Mouse (Mus musculus) limb, embryonic 12.5 days (tissue): ENCODE data around the gene Smc6. TPM values are rescaled to one million over a fixed set of nuclear protein-coding genes. Genes with fewer than 3 reads are reported as not detected.

Source experiments
- ATAC-seq: fragments of 200-750 bp; cut with Nextera tagmentation; 2 replicates; pipeline ENCODE4 v1.8.0; 2017; ENCODE audit warnings: low read depth, moderate TSS enrichment; ENCODE audit not compliant: insufficient number of reproducible peaks, insufficient read depth, low FRiP score, low TSS enrichment
- H3K27ac ChIP-seq: fragments of 300-500 bp; sonication (generic); 2 replicates; pipeline ENCODE4 v1.5.1; 2016; ENCODE audit warnings: mild to moderate bottlenecking, moderate library complexity
- H3K27me3 ChIP-seq: fragments of 300-500 bp; sonication (generic); 2 replicates; pipeline ENCODE4 v1.6.1; 2016; ENCODE audit warnings: mild to moderate bottlenecking, moderate library complexity
- H3K36me3 ChIP-seq: fragments of 300-500 bp; sonication (generic); 2 replicates; pipeline ENCODE4 v1.6.1; 2016; ENCODE audit warnings: mild to moderate bottlenecking, moderate library complexity
- H3K4me1 ChIP-seq: fragments of 300-500 bp; sonication (generic); replicated peaks from 2 replicates; pipeline ENCODE4 v1.6.1; 2016
- H3K4me2 ChIP-seq: fragments of 300-500 bp; sonication (generic); 2 replicates; pipeline ENCODE4 v1.6.1; 2016; ENCODE audit warnings: mild to moderate bottlenecking, moderate library complexity
- H3K4me3 ChIP-seq: fragments of 300-500 bp; sonication (generic); replicated peaks from 2 replicates; pipeline ENCODE4 v1.5.1; 2016; ENCODE audit warnings: mild to moderate bottlenecking
- H3K9ac ChIP-seq: fragments of 300-500 bp; sonication (generic); replicated peaks from 2 replicates; pipeline ENCODE4 v1.6.1; 2016; ENCODE audit warnings: mild to moderate bottlenecking, moderate library complexity
- H3K9me3 ChIP-seq: fragments of 300-500 bp; sonication (generic); 2 replicates; pipeline ENCODE4 v1.6.1; 2016; ENCODE audit warnings: mild to moderate bottlenecking, moderate library complexity
- WGBS: fragments of 180-500 bp; shearing (Covaris S2); methylation state at CpG from one replicate; pipeline ENCODE4 v1.1.7; 2016; 5-methylcytosine and 5-hydroxymethylcytosine counted together
- polyA plus RNA-seq: library from polyadenylated mRNA; unstranded; fragments of >200 nt; fragmentation: Nextera tagmentation; extraction: Ambion mirVana; gene quantifications from 2 replicates; pipeline ENCODE4 v1.2.1, GENCODE M21; 2016

The Smc6 gene
- polyA plus RNA-seq, 1 experiment from 2014 or later, result 158 TPM

DNA sequence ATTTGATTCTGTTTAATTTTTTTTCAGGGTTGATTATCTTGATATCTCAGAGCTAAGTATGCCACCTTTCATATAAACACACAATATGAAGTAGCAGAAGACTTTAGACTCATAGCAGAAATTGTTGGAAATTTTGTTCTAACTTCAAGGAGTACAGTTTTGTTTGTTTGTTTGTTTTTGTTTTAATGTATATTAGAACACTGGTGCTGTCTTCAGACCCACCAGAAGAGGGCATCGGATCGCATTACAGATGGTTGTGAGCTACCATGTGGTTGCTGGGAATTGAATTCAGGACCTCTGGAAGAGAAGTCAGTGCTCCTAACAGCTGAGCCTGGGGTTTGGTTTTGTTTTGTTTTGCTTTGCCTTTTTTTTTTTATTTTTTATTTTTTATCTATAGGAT is 20.7 kb downstream of the Smc6 start:
- WGBS, result 98% methylated on average over 2 of the region's 2 CpGs
- H3K9ac ChIP-seq, result no peak overlapping the region
- no peaks in the 10 kb centered on the region for H3K27me3 ChIP-seq
- H3K27ac ChIP-seq, result no peak overlapping the region
- ATAC-seq, result no peak
- H3K36me3 ChIP-seq, result peaks cover 80% of the 10 kb centered on the region
- no peaks in the 10 kb centered on the region for H3K9me3 ChIP-seq
- H3K4me1 ChIP-seq, result no peaks in the 10 kb centered on the region
- H3K4me3 ChIP-seq, result no peak overlapping the region
- no peak overlapping the region for H3K4me2 ChIP-seq

DNA sequence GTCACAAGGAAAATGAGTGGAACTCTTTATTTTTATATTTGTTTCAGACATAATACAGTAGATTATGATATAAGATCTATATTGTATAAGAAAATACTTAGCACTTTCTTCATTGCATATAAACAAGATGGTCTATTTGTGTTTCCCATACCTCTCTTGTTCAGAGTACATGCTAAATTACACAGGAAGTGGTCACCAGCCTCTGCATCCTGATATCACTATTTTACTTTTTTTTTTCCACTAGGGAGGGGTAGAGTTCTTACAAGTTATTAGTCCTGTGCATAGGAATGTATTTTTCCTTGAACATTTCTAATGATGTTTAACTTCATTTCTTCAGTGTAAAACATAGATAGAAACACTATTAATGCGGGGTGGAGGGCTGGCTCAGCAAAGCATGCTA is 35.2 kb downstream of the Smc6 start:
- 97% methylated on average over 1 of the region's 1 CpGs for WGBS

DNA sequence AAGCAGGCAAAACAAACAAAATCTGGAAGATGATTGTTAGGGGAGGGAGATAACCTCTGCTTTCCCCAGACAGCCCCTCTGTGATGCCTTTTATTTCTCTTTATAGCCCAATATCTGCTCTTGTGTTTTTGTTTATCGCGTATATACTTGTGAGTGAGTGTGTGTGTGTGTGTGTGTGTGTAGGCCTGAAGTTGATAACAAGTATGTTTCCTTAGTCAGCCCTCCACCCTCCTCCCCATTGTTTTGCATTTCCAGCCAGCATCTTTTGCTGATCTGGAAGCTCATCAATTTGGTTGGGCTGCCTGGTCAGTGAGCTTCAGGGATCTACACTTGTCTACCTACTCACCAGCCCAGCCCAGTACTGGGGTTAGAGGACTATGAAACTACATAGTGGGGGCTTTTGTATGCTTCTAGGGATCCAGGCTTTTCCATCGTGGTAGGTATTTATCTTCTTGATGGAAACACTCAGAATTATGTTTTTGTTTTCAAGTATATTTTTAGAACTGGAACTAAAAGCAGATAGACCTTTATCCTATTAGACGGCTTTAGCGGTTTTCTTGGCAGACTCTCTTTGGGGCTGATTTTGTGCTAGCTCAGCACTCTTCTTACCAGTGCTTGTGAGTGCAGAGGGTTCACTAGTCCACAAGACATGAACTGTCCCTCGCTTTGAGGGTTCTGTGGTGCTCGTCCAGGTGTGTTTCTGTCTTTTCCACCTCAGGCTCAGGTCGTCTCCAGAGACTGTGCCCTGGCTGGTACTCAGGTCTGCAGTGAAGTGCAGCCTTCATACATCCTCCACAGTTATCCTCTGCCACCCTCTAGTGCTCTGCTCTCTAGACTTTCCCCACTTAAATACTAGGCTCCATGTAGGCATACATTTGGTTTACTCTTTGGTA is 41.3 kb downstream of the Smc6 start:
- 92% methylated on average over 8 of the region's 8 CpGs for WGBS
- Histone ChIP-seq H3K9ac (no peak overlapping the region), H3K9me3 (no peaks in the 10 kb centered on the region), H3K4me1 (no peaks in the 10 kb centered on the region), H3K36me3 (peaks cover 78% of the 10 kb centered on the region), H3K4me3 (no peak overlapping the region), H3K4me2 (no peak overlapping the region), H3K27me3 (no peaks in the 10 kb centered on the region), H3K27ac (no peak overlapping the region)
- ATAC-seq, result no peak

More for the DNA sequence above, 35.2 kb downstream of the Smc6 start:
- Histone ChIP-seq H3K27me3 (no peaks in the 10 kb centered on the region), H3K9me3 (no peaks in the 10 kb centered on the region), H3K27ac (no peak overlapping the region), H3K4me3 (no peak overlapping the region), H3K9ac (no peak overlapping the region), H3K4me1 (no peaks in the 10 kb centered on the region), H3K36me3 (peaks cover 79% of the 10 kb centered on the region), H3K4me2 (no peak overlapping the region)
- no peak for ATAC-seq

DNA sequence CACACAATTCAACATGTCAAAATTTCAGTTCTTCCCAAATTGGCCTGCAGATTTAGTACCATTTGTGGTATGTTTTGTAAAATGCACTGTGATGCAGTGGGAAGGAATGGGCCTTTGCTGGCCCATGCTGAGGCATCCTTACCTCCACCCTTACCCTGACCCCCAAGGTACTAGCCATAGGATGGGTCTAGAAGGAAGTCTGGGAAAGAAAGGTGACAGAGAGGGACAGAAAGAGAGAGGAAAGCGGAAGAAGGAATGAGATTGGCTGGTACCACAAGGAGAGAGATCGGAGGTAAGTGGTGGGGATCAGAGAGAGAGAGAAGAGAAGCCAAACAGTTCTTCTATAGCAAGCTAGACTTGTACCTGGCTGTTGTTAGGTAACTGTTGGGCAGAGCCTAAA is 45.4 kb downstream of the Smc6 start:
- 93% methylated on average over 2 of the region's 2 CpGs for WGBS
- H3K4me2 ChIP-seq, result no peak overlapping the region
- H3K9me3 ChIP-seq, result no peaks in the 10 kb centered on the region
- ATAC-seq, result no peak
- no peaks in the 10 kb centered on the region for H3K27me3 ChIP-seq
- H3K36me3 ChIP-seq, result peaks cover 73% of the 10 kb centered on the region
- H3K27ac ChIP-seq, result no peak overlapping the region
- no peak overlapping the region for H3K9ac ChIP-seq
- no peaks in the 10 kb centered on the region for H3K4me1 ChIP-seq
- no peak overlapping the region for H3K4me3 ChIP-seq

DNA sequence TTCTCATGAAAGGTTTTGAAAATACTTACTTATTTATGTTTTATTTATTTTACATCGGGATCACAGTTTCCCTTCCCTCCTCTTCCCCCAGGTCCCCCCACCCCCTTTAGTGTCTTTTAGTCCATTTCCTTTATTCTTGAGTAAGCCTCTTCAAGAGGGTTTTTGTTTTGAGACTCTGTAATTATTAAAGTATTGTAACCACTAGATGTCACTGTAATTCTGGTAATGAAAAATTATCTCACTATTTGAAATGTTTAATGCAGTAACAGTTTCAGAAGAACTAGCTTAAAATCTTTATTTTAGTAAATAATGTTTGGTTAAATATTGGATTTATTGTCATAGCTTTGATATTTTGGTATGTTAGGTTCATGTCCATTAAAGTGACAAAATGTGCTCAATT is 48.2 kb downstream of the Smc6 start:
- H3K4me2 ChIP-seq, result no peak overlapping the region
- 88% methylated on average over 1 of the region's 1 CpGs for WGBS
- no peak overlapping the region for H3K4me3 ChIP-seq
- no peak for ATAC-seq
- no peak overlapping the region for H3K9ac ChIP-seq
- peaks cover 68% of the 10 kb centered on the region for H3K36me3 ChIP-seq
- H3K27me3 ChIP-seq, result no peaks in the 10 kb centered on the region
- no peak overlapping the region for H3K27ac ChIP-seq
- no peaks in the 10 kb centered on the region for H3K4me1 ChIP-seq
- no peaks in the 10 kb centered on the region for H3K9me3 ChIP-seq

DNA sequence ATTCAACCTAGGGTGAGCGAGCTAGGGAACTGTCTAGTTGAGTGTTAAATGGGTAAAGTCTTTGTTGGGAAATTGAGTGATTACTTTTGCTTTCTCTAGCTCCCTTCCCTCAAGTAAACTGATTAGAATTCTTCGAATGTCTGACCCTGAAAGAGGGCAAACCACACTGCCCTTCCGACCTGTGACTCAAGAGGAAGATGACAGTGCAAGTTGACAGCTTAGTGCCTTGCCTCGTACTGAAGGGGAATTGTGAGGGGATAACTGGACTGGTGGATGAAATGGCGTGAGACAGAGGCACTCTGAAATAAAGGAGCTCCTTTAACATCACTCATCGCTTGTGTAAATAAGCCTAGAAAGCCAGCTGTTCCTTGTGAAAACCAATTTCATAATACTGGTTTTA is 52.0 kb downstream of the Smc6 start:
- H3K4me3 ChIP-seq, result no peak overlapping the region
- H3K27me3 ChIP-seq, result no peaks in the 10 kb centered on the region
- no peak overlapping the region for H3K9ac ChIP-seq
- H3K36me3 ChIP-seq, result peaks cover 42% of the 10 kb centered on the region
- H3K4me2 ChIP-seq, result no peak overlapping the region
- no peak for ATAC-seq
- no peak overlapping the region for H3K27ac ChIP-seq
- 75% methylated on average over 6 of the region's 6 CpGs for whole genome bisulfite sequencing
- H3K4me1 ChIP-seq, result no peaks in the 10 kb centered on the region
- no peaks in the 10 kb centered on the region for H3K9me3 ChIP-seq

DNA sequence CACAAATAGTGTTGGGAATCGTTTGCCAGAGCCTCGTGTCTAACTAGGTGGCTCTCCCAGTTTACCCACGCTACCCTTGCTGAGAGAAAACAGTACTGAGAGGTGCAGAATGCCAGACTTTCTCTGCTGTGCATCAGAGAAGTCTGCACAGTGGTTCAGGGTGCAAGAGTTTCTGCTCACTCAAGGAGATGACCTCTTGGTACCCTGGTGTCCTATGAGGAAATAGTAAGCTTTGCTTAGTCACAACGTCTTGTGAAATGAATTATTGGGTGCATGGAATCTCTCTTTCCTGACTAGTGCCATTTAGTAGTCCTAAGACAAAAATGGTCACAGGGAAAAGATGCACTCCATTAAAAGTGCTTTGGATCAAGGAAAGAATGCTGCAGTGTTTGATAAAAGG is 58.8 kb downstream of the Smc6 start:
- no peaks in the 10 kb centered on the region for H3K9me3 ChIP-seq
- H3K4me2 ChIP-seq, result no peak overlapping the region
- H3K4me3 ChIP-seq, result no peak overlapping the region
- ATAC-seq, result no peak
- no peak overlapping the region for H3K27ac ChIP-seq
- 46% methylated on average over 4 of the region's 4 CpGs for WGBS
- H3K4me1 ChIP-seq, result no peaks in the 10 kb centered on the region
- H3K36me3 ChIP-seq, result no peaks in the 10 kb centered on the region
- no peak overlapping the region for H3K9ac ChIP-seq
- no peaks in the 10 kb centered on the region for H3K27me3 ChIP-seq

DNA sequence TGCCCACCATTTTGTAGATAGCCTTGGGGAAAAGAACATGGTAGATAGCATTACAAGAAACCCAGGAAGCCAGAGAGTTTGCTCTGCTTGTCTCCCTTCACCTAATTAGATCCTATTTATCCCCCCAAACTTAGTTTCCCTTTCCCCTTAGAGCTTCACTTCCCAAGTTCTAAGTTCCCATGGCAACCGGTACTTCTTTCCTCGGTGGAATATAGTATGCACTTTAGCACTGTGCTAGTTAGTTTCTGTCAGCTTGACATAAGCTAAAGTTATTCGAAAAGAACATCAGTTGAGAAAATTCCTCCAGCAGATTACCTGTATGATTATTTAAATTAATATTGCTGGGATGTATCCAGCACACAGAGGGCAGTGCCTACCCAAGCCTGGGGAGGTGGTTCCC is 60.8 kb downstream of the Smc6 start:
- Histone ChIP-seq H3K4me2 (no peak overlapping the region), H3K36me3 (no peaks in the 10 kb centered on the region), H3K4me3 (no peak overlapping the region), H3K27me3 (no peaks in the 10 kb centered on the region), H3K9me3 (no peaks in the 10 kb centered on the region; the same call in 1 of the 2 replicates), H3K9ac (no peak overlapping the region), H3K27ac (no peak overlapping the region), H3K4me1 (no peaks in the 10 kb centered on the region)
- no peak for ATAC-seq
- WGBS, result 86% methylated on average over 3 of the region's 3 CpGs

DNA sequence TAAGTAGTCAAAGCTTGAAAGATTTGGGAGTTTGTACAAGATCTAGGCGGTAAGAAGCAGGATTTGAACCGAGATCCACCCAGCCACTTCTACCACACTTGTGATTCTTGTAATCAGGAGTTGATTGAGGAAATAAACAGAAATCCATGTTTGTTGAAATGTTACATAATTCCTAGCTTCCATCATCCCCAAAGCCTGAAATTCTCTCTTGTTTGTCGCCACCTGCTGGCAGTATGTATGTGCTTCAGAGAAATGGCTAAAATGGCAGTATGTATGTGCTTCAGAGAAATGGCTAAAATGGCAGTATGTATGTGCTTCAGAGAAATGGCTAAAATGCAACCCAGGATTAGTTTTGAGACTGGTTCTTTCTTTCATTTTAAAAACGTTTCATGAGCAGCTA is 71.2 kb downstream of the Smc6 start:
- no peak for ATAC-seq
- Histone ChIP-seq H3K27me3 (no peaks in the 10 kb centered on the region), H3K9ac (no peak overlapping the region), H3K9me3 (no peaks in the 10 kb centered on the region), H3K4me1 (no peaks in the 10 kb centered on the region), H3K4me2 (no peak overlapping the region), H3K36me3 (no peaks in the 10 kb centered on the region), H3K27ac (no peak overlapping the region), H3K4me3 (no peak overlapping the region)
- WGBS, result 44% methylated on average over 4 of the region's 4 CpGs

DNA sequence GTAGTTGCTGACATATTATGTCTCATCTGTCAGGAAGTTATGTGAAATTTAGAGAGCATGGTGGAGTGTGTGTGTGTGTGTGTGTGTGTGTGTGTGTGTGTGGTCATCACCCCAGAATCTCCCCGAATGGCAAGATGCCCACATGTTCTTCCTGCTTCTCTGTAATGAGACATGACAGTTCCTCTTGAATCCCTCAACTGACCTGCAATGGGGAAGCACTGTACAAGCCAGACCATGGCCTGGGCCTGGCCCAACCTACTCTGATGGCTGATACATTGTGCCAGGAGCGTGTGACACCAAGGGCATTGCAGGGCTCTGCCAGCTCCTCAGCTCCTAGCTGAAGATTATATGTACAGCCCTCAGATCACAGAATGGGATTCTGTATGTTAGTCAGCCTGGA is 72.6 kb downstream of the Smc6 start:
- H3K4me2 ChIP-seq, result no peak overlapping the region
- no peaks in the 10 kb centered on the region for H3K36me3 ChIP-seq
- ATAC-seq, result no peak
- H3K4me1 ChIP-seq, result no peaks in the 10 kb centered on the region
- H3K9ac ChIP-seq, result no peak overlapping the region
- H3K4me3 ChIP-seq, result no peak overlapping the region
- H3K27ac ChIP-seq, result no peak overlapping the region
- H3K27me3 ChIP-seq, result no peaks in the 10 kb centered on the region
- WGBS, result 95% methylated on average over 2 of the region's 2 CpGs
- H3K9me3 ChIP-seq, result no peaks in the 10 kb centered on the region

DNA sequence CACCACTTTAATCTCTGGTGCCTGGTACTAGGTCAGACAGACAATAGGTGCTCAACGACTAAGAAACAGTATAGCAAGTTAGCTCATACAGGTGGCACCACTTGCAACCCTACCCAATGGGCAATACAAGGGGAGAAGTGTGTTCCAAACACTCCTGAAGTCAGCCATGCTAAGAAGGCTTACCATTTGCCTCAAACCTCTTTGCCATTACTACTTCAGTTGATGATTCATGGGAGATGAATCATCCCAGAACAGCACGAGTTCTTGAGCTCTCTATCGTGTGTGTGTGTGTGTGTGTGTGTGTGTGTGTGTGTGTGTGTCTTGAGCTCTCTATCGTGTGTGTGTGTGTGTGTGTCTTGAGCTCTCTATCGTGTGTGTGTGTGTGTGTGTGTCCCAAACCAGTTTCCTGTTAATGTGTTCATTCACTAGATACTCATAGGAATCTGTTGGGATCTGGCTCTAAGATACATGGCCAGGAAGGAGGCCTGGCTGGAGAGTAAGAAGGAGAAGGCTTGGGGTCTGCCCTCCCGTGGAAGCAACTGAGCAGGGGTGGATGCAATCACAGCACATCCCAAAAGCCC is 76.4 kb downstream of the Smc6 start:
- Histone ChIP-seq H3K4me3 (no peak overlapping the region), H3K27me3 (no peaks in the 10 kb centered on the region), H3K27ac (no peak overlapping the region), H3K4me2 (no peak overlapping the region), H3K9ac (no peak overlapping the region), H3K4me1 (peaks cover 6% of the 10 kb centered on the region), H3K36me3 (no peaks in the 10 kb centered on the region), H3K9me3 (no peaks in the 10 kb centered on the region)
- no peak for ATAC-seq
- WGBS, result 77% methylated on average over 6 of the region's 6 CpGs

DNA sequence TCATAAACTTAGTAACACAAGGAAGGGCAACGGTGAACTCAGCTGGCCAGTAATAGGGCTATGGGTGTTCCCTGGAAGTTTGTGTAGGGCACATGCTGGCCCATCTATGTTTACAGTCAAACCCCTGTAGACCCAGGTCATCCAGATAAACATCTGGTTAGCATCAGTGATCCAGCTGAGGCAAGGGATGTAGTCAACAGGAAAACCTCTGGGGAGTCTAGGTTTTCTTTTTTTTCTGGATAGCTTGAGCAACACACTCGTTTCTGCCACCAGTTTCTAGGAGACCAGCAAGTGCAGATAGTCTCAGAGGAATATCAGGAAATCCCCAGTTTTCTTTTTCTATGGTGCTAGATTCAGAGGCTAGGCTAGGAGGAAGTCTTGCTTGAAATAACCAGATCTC is 80.3 kb downstream of the Smc6 start:
- no peaks in the 10 kb centered on the region for H3K36me3 ChIP-seq
- H3K27me3 ChIP-seq, result no peaks in the 10 kb centered on the region
- H3K4me2 ChIP-seq, result no peak overlapping the region
- H3K27ac ChIP-seq, result no peak overlapping the region
- no peak for ATAC-seq
- H3K9ac ChIP-seq, result no peak overlapping the region
- no peak overlapping the region for H3K4me3 ChIP-seq
- H3K4me1 ChIP-seq, result peaks cover 6% of the 10 kb centered on the region
- no peaks in the 10 kb centered on the region for H3K9me3 ChIP-seq
- WGBS, result 29% methylated on average over 2 of the region's 2 CpGs
